Mouse (Mus musculus) cerebellum, adult 2 months (tissue): ENCODE measurements around the gene Rpl7a.

Source experiments
- CTCF ChIP-seq: fragments of 200-500 bp; IDR thresholded peaks from 2 replicates; pipeline ENCODE4 v1.5.1; 2011; ENCODE audit warnings: low read depth, mild to moderate bottlenecking, control low read depth, low read length, moderate library complexity, borderline replicate concordance; ENCODE audit not compliant: insufficient read depth
- POLR2A ChIP-seq: fragments of 200-500 bp; IDR thresholded peaks from 2 replicates; pipeline ENCODE4 v1.6.1; 2011; ENCODE audit warnings: low read length, control low read depth, borderline replicate concordance; ENCODE audit not compliant: insufficient read depth

- TF ChIP-seq POLR2A (no peak), CTCF (no peak)
Measured at GRCm38 (mm10) chr2:26910994-26911765, 616 bp downstream of the Rpl7a start.
